Mouse (Mus musculus) ES-E14 (cell line): ENCODE measurements around the gene Avpi1. TPM values are rescaled to one million over a fixed set of nuclear protein-coding genes. Genes with fewer than 3 reads are reported as not detected.

Source experiments
- DNase-seq: peaks from one replicate; pipeline ENCODE4 v3.0.0-alpha.2; 2013; ENCODE audit warnings: low read depth, low spot score
- H3K27ac ChIP-seq: 2 replicates; pipeline ENCODE4 v1.5.1; 2012; ENCODE audit warnings: low read depth, mild to moderate bottlenecking, low read length, moderate library complexity, mixed read lengths; ENCODE audit not compliant: poor library complexity, insufficient read depth, severe bottlenecking
- H3K36me3 ChIP-seq: 2 replicates; pipeline ENCODE4 v1.6.1; 2012; ENCODE audit warnings: mild to moderate bottlenecking, low read length, moderate library complexity, mixed read lengths; ENCODE audit not compliant: control insufficient read depth, poor library complexity, insufficient read depth, severe bottlenecking
- H3K4me1 ChIP-seq, 2 experiments: fragments of 150-350 bp in 1 of 2; sonication (generic) in 1 of 2; 2 replicates each; pipeline ENCODE4 v1.6.1; 2012; ENCODE audit warnings: low read length in 2 of 2, mild to moderate bottlenecking in 1 of 2, mixed read lengths in 1 of 2; ENCODE audit not compliant: control insufficient read depth in 2 of 2, insufficient read depth in 2 of 2, poor library complexity in 1 of 2
- H3K4me3 ChIP-seq, 2 experiments: fragments of 150-350 bp in 1 of 2; sonication (generic) in 1 of 2; 2 replicates each; pipeline ENCODE4 v1.5.1; 2012; ENCODE audit warnings: low read length in 2 of 2, low read depth in 1 of 2, mild to moderate bottlenecking in 1 of 2, mixed read lengths in 1 of 2; ENCODE audit not compliant: insufficient read depth in 1 of 2, poor library complexity in 1 of 2, severe bottlenecking in 1 of 2
- H3K9ac ChIP-seq: 2 replicates; pipeline ENCODE4 v1.6.1; 2012; ENCODE audit warnings: low read depth, mild to moderate bottlenecking, low read length, mixed read lengths; ENCODE audit not compliant: poor library complexity, insufficient read depth, severe bottlenecking
- H3K9me3 ChIP-seq: fragments of 150-350 bp; sonication (generic); 2 replicates; pipeline ENCODE4 v1.6.1; 2012; ENCODE audit warnings: low read depth, mild to moderate bottlenecking, low read length; ENCODE audit not compliant: control insufficient read depth, insufficient read depth
- CHD2 ChIP-seq: IDR thresholded peaks from 2 replicates; pipeline ENCODE4 v1.6.1; 2014; ENCODE audit warnings: mild to moderate bottlenecking, low read depth, low read length, inconsistent platforms
- HCFC1 ChIP-seq: IDR thresholded peaks from 2 replicates; pipeline ENCODE4 v1.6.1; 2012; ENCODE audit warnings: low read length, inconsistent platforms, borderline replicate concordance; ENCODE audit not compliant: insufficient read depth
- MAFK ChIP-seq: IDR thresholded peaks from 2 replicates; pipeline ENCODE4 v1.6.1; 2014; ENCODE audit warnings: mild to moderate bottlenecking, low read depth, low read length, inconsistent platforms; ENCODE audit not compliant: insufficient read depth
- ZC3H11A ChIP-seq: IDR thresholded peaks from 2 replicates; pipeline ENCODE4 v1.6.1; 2012; ENCODE audit warnings: low read depth, mild to moderate bottlenecking, inconsistent platforms, low read length, borderline replicate concordance
- ZNF384 ChIP-seq: IDR thresholded peaks from 2 replicates; pipeline ENCODE4 v1.6.1; 2012; ENCODE audit warnings: low read depth, low read length, inconsistent platforms
- in situ Hi-C, 2 experiments: fragments of 600-800 bp; cut with MboI; formaldehyde crosslinking; loops; one replicate each; pipeline ENCODE4 v1.15.1; 2025; ENCODE audit warnings: low sequenced_read_pairs in 2 of 2, inconsistent platforms in 1 of 2; ENCODE audit not compliant: unreplicated experiment in 2 of 2
- total RNA-seq: library from RNA; depleted of rRNA; stranded (reverse); fragments of 300-350 nt; gene quantifications from 2 replicates; pipeline ENCODE4 v1.2.3, GENCODE M21; 2012

Avpi1 gene
- total RNA-seq, 1 experiment: 99.2 TPM

DNA sequence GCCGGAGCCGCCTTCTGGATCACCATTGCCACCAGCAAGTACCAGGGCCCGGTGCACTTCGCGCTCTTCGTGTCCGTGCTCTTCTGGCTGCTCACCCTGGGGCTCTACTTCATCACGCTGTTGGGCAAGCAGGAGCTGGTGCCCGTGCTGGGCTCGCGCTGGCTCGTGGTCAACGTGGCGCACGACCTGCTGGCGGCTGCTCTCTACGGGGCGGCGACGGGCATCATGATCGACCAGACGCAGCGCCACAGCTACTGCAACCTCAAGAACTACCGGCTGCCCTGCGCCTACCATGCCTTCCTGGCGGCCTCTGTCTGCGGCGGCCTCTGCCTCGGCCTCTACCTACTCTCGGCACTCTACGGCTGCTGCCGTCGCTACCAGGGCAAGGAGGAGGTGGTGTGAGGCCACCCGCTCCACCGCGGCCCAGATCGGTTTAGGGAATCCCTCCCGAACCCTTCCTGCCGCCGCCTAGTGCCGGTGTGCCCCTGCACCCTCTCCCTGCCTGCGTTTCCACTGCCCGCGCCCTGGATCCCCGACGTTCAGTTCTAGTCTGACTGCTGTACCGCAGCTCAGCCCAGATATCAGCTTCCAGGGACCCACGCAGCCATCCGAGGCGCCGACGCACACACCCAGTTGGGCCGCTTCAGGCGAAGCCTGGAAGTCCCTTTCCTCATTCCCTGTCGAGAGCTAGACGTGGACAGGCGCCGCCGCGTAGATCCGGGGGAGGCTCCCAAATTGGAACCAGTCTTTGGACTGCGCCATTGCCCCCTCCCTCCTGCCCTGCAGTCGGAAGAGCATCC is 19.1 kb upstream of the Avpi1 start:
- Histone ChIP-seq H3K4me1 (peaks cover 7 to 22% of the 10 kb centered on the region in 2 experiments), H3K9me3 (no peaks in the 10 kb centered on the region), H3K27ac (peak overlapping the region; percentile 2), H3K36me3 (peaks cover 6% of the 10 kb centered on the region; the same call in 1 of the 2 replicates), H3K4me3 (peak overlapping the region; percentile 86 to 92), H3K9ac (peak overlapping the region; percentile 79)
- in situ Hi-C loops: no loop called here
- no peak for TF ChIP-seq ZC3H11A
- no peak for TF ChIP-seq HCFC1
- TF ChIP-seq MAFK: no peak
- TF ChIP-seq ZNF384: no peak
- no peak for TF ChIP-seq CHD2
- no peak for DNase-seq

DNA sequence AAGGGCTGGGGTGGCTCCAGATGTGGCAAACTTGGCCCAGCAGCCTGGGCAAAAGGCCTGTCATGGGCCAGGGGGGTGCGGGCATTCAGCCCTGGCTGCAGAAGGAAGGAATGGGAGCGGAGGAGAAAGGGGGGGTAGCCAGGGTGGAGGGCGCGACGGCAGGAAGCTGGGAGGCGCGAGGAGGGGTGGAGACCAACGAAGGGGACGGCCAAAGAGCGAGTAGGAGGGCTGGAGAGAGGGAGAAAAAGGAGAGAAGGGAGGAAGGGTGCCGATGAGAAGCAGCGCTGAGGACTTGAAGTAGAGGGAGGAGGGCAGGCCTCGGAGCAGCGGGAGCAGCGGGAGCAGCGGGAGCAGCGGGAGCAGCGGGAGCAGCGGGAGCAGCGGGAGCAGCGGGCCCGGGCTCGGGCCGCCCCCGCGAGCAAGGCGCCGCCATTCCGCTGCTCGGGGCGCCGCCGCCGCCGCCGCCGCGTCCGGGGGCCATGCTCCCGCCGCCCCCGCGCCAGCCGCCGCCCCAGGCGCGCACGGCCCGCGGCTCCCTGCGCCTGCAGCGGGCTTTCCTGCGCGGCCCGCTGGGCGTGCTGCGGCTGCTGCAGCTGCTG is 18.4 kb upstream of the Avpi1 start, which contains the start of gene Marveld1:
Gene Marveld1, plus strand, starts transcription at position 231 of the 599 bp plus-strand sequence.
- no peak for DNase-seq
- Histone ChIP-seq H3K9ac (peak within 1 kb of the TSS; percentile 79), H3K4me3 (peak within 1 kb of the TSS; percentile 86 to 92), H3K9me3 (no peaks in the 10 kb centered on the region), H3K27ac (peak within 1 kb of the TSS; percentile 2), H3K4me1 (peaks cover 7 to 23% of the 10 kb centered on the region in 2 experiments), H3K36me3 (peaks cover 6% of the 10 kb centered on the region; the same call in 1 of the 2 replicates)
- in situ Hi-C loops: no loop called here
- TF ChIP-seq ZC3H11A: no peak
- TF ChIP-seq ZNF384: no peak
- TF ChIP-seq HCFC1: no peak
- no peak for TF ChIP-seq MAFK

GRCm38 (mm10) chr19:42146276-42147010 is 17.6 kb upstream of the Avpi1 start:
- Histone ChIP-seq H3K27ac (no peak overlapping the region), H3K9ac (peak overlapping the region; percentile 79; the same call in 1 of the 2 replicates), H3K36me3 (peaks cover 6% of the 10 kb centered on the region; the same call in 1 of the 2 replicates), H3K4me1 (peaks cover 8 to 17% of the 10 kb centered on the region in 2 experiments), H3K9me3 (no peaks in the 10 kb centered on the region), H3K4me3 (peak overlapping the region in 1 of 2 experiments; percentile 92; a peak in 1 of 4 replicates)
- TF ChIP-seq ZC3H11A: no peak
- no peak for TF ChIP-seq MAFK
- TF ChIP-seq ZNF384: no peak
- no peak for TF ChIP-seq HCFC1
- TF ChIP-seq CHD2: no peak
- in situ Hi-C loops: no loop called here
- no peak for DNase-seq

DNA sequence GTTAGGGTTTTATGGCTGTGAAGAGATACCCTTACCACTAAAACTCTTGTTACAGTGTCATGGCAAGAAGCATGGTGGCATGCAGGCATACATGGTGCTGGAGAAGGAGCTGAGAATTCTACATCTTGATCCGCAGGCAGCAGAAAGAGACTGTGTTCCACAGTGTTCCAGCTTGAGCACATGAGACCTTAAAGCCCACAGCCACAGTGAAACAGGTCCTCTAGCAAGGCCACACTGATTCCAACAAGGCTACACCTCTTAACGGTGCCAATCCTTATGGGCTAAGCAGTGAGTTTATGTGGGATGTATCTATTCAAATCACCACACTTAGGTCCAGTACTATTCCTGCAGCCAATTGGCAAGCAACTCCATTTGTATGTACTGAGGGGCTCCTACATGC is 16.9 kb upstream of the Avpi1 start:
- in situ Hi-C loops: no loop called here
- DNase-seq: no peak
- TF ChIP-seq HCFC1 (no peak), CHD2 (no peak), ZC3H11A (no peak), MAFK (no peak), ZNF384 (no peak)
- Histone ChIP-seq H3K9ac (no peak overlapping the region), H3K4me1 (peaks cover 8 to 17% of the 10 kb centered on the region in 2 experiments), H3K27ac (no peak overlapping the region), H3K9me3 (no peaks in the 10 kb centered on the region), H3K36me3 (0 out of 2 replicates have a peak, but pooled peaks cover 2% of the 10 kb centered on the region), H3K4me3 (no peak overlapping the region)
